Comparison of ENCODE assay signal across 8 mouse cellular contexts in genomic region chr2:17741555-17741954, GRCm38 (mm10). TPM values are rescaled to one million over a fixed set of nuclear protein-coding genes. Genes with fewer than 3 reads are reported as not detected.
DNase-seq lines count a peak whose midpoint lies in the region; ATAC-seq and TF ChIP-seq lines count a peak whose summit lies in the region.

No protein-coding gene starts in this region.

- intact Hi-C loops in heart, postnatal 36 days (cut with DNase I) = loop anchor here (5.0 kb wide), 1 partner anchor 96 kb away; no protein-coding TSS in a partner anchor

- peak overlapping the region; percentile 53 for H3K4me3 ChIP-seq in heart, embryonic 10.5 days
- peak overlapping the region; percentile 28 for H3K4me3 ChIP-seq in forebrain, embryonic 13.5 days
- peak overlapping the region; percentile 27 for H3K4me3 ChIP-seq in limb, embryonic 14.5 days (replicated peaks; ENCODE audit: low read length)

- no peaks in the 10 kb centered on the region for H3K27me3 ChIP-seq in heart, embryonic 10.5 days (ENCODE audit: insufficient read depth, poor library complexity, severe bottlenecking)
- H3K27me3 ChIP-seq in forebrain, embryonic 13.5 days = no peaks in the 10 kb centered on the region
- no peaks in the 10 kb centered on the region for H3K27me3 ChIP-seq in limb, embryonic 14.5 days (ENCODE audit: control insufficient read depth, insufficient read depth, low read length)

- DNase-seq in heart, embryonic 10.5 days (ENCODE audit: low spot score) = no peak
- no peak for DNase-seq in heart, postnatal 36 days
- DNase-seq in ES-CJ7 (ENCODE audit: low read depth, low spot score) = peak; percentile 53
- peak; percentile 56 for DNase-seq in limb, embryonic 14.5 days (ENCODE audit: low spot score)
- DNase-seq in retina, embryonic 14.5 days (ENCODE audit: low spot score) = peak; percentile 66
- DNase-seq in urinary bladder, adult 2 months (ENCODE audit: low spot score) = no peak
- DNase-seq in ovary, adult 18-20 months (ENCODE audit: low spot score) = no peak

- no peak for TF ChIP-seq POLR2A in limb, embryonic 14.5 days (IDR thresholded peaks at IDR 0.05; ENCODE audit: borderline replicate concordance, extremely low read depth, insufficient read depth, insufficient read length)

- no peak overlapping the region for H3K27ac ChIP-seq in heart, embryonic 10.5 days
- no peak overlapping the region for H3K27ac ChIP-seq in forebrain, embryonic 13.5 days
- H3K27ac ChIP-seq in limb, embryonic 14.5 days (replicated peaks; ENCODE audit: low read depth, low read length) = no peak overlapping the region; the same call in 1 of the 2 replicates

- peak; percentile 87 for ATAC-seq in forebrain, embryonic 13.5 days
- peak; percentile 86 for ATAC-seq in limb, embryonic 14.5 days (ENCODE audit: low FRiP score, low read depth)

- H3K4me2 ChIP-seq in forebrain, embryonic 13.5 days = peak overlapping the region; percentile 53
- peak overlapping the region; percentile 43 for H3K4me2 ChIP-seq in limb, embryonic 14.5 days (replicated peaks; ENCODE audit: low read depth, low read length, severe bottlenecking)

- WGBS in heart, embryonic 10.5 days = under 1% methylated on average over 16 of the region's 16 CpGs
- under 1% methylated on average over 16 of the region's 16 CpGs for WGBS in forebrain, embryonic 13.5 days
- under 1% methylated on average over 16 of the region's 16 CpGs for WGBS in limb, embryonic 14.5 days

- H3K4me1 ChIP-seq in heart, embryonic 10.5 days = peaks cover 8% of the 10 kb centered on the region
- peaks cover 16% of the 10 kb centered on the region for H3K4me1 ChIP-seq in forebrain, embryonic 13.5 days
- peaks cover 5% of the 10 kb centered on the region; the same call in 1 of the 2 replicates for H3K4me1 ChIP-seq in limb, embryonic 14.5 days (ENCODE audit: control insufficient read depth, insufficient read depth, low read length)

- no peaks in the 10 kb centered on the region for H3K9me3 ChIP-seq in heart, embryonic 10.5 days
- no peaks in the 10 kb centered on the region for H3K9me3 ChIP-seq in forebrain, embryonic 13.5 days (replicated peaks)
- no peaks in the 10 kb centered on the region; the same call in 1 of the 2 replicates for H3K9me3 ChIP-seq in limb, embryonic 14.5 days (ENCODE audit: control insufficient read depth, low read length)

- H3K9ac ChIP-seq in forebrain, embryonic 13.5 days = no peak overlapping the region
- H3K9ac ChIP-seq in limb, embryonic 14.5 days (ENCODE audit: low read depth, low read length, severe bottlenecking) = no peak overlapping the region

- H3K36me3 ChIP-seq in heart, embryonic 10.5 days = no peaks in the 10 kb centered on the region
- no peaks in the 10 kb centered on the region for H3K36me3 ChIP-seq in forebrain, embryonic 13.5 days (ENCODE audit: poor library complexity, severe bottlenecking)
- no peaks in the 10 kb centered on the region for H3K36me3 ChIP-seq in limb, embryonic 14.5 days (ENCODE audit: control insufficient read depth, insufficient read depth, low read length)

RNA-seq across cellular contexts. Expression of gene Nebl, which starts 10.3 kb away (rescaled TPM):
- 292 and 461 TPM in 2 replicates for polyA plus RNA-seq in heart, embryonic 10.5 days (2016; fragmentation: Nextera tagmentation; extraction: Ambion mirVana)
- 100 to 1,000 TPM; 359 to 378 TPM for total RNA-seq in heart, postnatal 36 days (2021)
- 4.5 and 5.7 TPM in 2 replicates for polyA plus RNA-seq in forebrain, embryonic 13.5 days (2015; fragmentation: Nextera tagmentation; extraction: Ambion mirVana)
- polyA plus RNA-seq in limb, embryonic 14.5 days (2012; rRNA removed) = 8.8 and 14.3 TPM in 2 replicates
- polyA plus RNA-seq in limb, embryonic 14.5 days (2014; fragmentation: Nextera tagmentation; extraction: Ambion mirVana) = 23.9 and 25.7 TPM in 2 replicates
- 0.44 and 0.83 TPM in 2 replicates for polyA plus RNA-seq in urinary bladder, adult 2 months (2012; rRNA removed)

Comparison
In these comparisons a context has a peak if more than half of its experiments do, and no peak if none do; other contexts are left out.
1. DNase-seq: peak in ES-CJ7 (single experiment), limb, embryonic 14.5 days (single experiment) and retina, embryonic 14.5 days (single experiment); none in heart, embryonic 10.5 days (single experiment), heart, postnatal 36 days (0 of 2), urinary bladder, adult 2 months (single experiment) and ovary, adult 18-20 months (single experiment).
2. RNA of gene Nebl, which starts 10.3 kb away (polyA plus RNA-seq): 292 to 461 TPM in heart, embryonic 10.5 days; 8.8 to 25.7 TPM in limb, embryonic 14.5 days, 4.5 to 5.7 TPM in forebrain, embryonic 13.5 days and 0.44 to 0.83 TPM in urinary bladder, adult 2 months; every median in the first group is over 10 times any median in the second.
3. Peak in every context shown above with its lines, with median percentiles within 50 percentile points of each other: H3K4me3 ChIP-seq.